Mouse (Mus musculus): ENCODE data around the gene Uqcc3. TPM values are rescaled to one million over a fixed set of nuclear protein-coding genes. Genes with fewer than 3 reads are reported as not detected.
A peak's percentile ranks its signal among the peaks of the same experiment; 100 is the strongest.

Uqcc3 gene
- total and polyA plus RNA-seq, 2 experiments from 2014 or later = 26.5 to 65.0 TPM

DNA sequence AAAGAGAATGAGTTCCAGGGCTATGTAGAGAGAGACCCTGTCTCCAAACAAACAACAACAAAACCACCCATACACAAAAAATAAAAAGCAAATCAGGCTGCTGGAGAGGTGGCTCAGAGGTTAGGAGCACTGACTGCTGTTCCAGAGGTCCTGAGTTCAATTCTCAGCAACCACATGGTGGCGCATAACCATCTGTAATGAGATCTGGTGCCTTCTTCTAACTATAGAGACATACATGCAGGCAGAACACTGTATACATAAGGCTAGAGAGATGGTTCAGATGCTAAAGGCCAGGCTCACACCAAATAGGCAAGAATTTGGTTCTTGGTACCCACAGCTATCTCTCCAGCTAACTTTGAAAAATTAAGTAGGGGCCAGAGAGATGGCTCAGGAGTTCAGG lies 21.7 kb downstream of the Uqcc3 start:
- Histone ChIP-seq H3K4me1 (ENCODE audit: insufficient read depth, low read length) (no peaks in the 10 kb centered on the region), H3K9ac (replicated peaks; ENCODE audit: low read length, poor library complexity, severe bottlenecking) (no peak overlapping the region), H3K9me3 (ENCODE audit: low read length) (no peaks in the 10 kb centered on the region), H3K27me3 (ENCODE audit: insufficient read depth, low read length) (no peaks in the 10 kb centered on the region), H3K4me3 (ENCODE audit: low read depth, low read length) (no peak overlapping the region), H3K27ac (ENCODE audit: low read depth, low read length) (no peak overlapping the region), H3K36me3 (ENCODE audit: insufficient read depth, low read length) (no peaks in the 10 kb centered on the region), H3K4me2 (ENCODE audit: low read depth, low read length, poor library complexity, severe bottlenecking) (no peak overlapping the region)
- DNase-seq (ENCODE audit: low spot score) (no peak), ATAC-seq (ENCODE audit: low FRiP score) (no peak)
- peak; percentile 57 for TF ChIP-seq CTCF (IDR thresholded peaks at IDR 0.05)
- 11% methylated on average over 1 of the region's 1 CpGs for WGBS

DNA sequence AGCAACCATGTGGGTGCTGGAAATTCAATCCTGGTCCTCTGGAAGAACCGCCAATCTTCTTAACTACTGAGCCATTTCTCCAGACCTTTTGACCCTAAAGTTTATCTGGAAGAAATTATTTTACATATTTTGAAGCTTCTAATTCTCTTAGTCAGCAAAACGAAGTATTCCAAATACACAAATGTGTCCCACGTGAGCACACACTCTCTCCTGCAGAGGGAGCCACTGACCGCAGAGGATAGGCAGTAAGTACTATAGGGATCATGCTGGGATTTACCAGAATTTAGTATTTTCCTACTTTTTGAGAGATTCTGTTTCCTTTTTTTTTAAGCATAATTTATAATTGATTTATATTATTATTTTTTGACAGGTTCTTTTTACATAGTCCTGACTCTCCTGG lies 23.0 kb downstream of the Uqcc3 start:
- no peak overlapping the region for H3K4me3 ChIP-seq (ENCODE audit: low read depth, low read length)

DNA sequence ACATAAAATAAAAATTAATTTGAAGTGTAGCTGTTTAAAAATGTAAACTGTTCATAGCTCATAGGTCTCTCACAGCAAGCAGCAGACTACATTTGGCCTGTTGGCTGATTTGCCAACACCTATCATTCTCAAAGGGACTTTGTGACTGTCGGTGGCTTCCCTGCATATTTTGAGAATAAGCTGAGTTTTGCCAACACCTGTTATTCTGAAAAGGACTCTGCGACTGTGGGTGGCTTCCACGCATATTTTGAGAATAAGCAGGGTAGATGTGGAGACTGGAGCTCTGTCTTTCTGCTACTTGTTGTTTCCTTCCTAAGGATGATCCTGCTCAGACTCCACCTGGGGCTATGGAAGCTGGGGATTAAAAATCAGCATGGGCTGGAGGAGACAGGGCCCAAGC lies 27.6 kb downstream of the Uqcc3 start:
- no peak overlapping the region for H3K4me3 ChIP-seq (ENCODE audit: low read depth, low read length)
- no peak overlapping the region for H3K9ac ChIP-seq (replicated peaks; ENCODE audit: low read length, poor library complexity, severe bottlenecking)
- H3K27ac ChIP-seq (ENCODE audit: low read depth, low read length) = no peak overlapping the region
- no peaks in the 10 kb centered on the region for H3K27me3 ChIP-seq (ENCODE audit: insufficient read depth, low read length)
- WGBS = 84% methylated on average over 3 of the region's 3 CpGs
- H3K36me3 ChIP-seq (ENCODE audit: insufficient read depth, low read length) = peaks cover 7% of the 10 kb centered on the region
- no peaks in the 10 kb centered on the region for H3K9me3 ChIP-seq (ENCODE audit: low read length)
- ATAC-seq (ENCODE audit: low FRiP score) (no peak), DNase-seq (ENCODE audit: low spot score) (no peak)
- H3K4me1 ChIP-seq (ENCODE audit: insufficient read depth, low read length) = no peaks in the 10 kb centered on the region
- no peak for TF ChIP-seq CTCF (IDR thresholded peaks at IDR 0.05)
- no peak overlapping the region for H3K4me2 ChIP-seq (ENCODE audit: low read depth, low read length, poor library complexity, severe bottlenecking)

More for the DNA sequence above, 23.0 kb downstream of the Uqcc3 start:
- TF ChIP-seq CTCF (IDR thresholded peaks at IDR 0.05) = peak; percentile 70
- no peak for ATAC-seq (ENCODE audit: low FRiP score)
- Histone ChIP-seq H3K9me3 (ENCODE audit: low read length) (no peaks in the 10 kb centered on the region), H3K27me3 (ENCODE audit: insufficient read depth, low read length) (no peaks in the 10 kb centered on the region), H3K4me1 (ENCODE audit: insufficient read depth, low read length) (no peaks in the 10 kb centered on the region), H3K36me3 (ENCODE audit: insufficient read depth, low read length) (no peaks in the 10 kb centered on the region), H3K9ac (replicated peaks; ENCODE audit: low read length, poor library complexity, severe bottlenecking) (no peak overlapping the region), H3K4me2 (ENCODE audit: low read depth, low read length, poor library complexity, severe bottlenecking) (no peak overlapping the region), H3K27ac (ENCODE audit: low read depth, low read length) (no peak overlapping the region)
- WGBS = 44% methylated on average over 4 of the region's 4 CpGs
- DNase-seq (ENCODE audit: low spot score) = peak; percentile 42

DNA sequence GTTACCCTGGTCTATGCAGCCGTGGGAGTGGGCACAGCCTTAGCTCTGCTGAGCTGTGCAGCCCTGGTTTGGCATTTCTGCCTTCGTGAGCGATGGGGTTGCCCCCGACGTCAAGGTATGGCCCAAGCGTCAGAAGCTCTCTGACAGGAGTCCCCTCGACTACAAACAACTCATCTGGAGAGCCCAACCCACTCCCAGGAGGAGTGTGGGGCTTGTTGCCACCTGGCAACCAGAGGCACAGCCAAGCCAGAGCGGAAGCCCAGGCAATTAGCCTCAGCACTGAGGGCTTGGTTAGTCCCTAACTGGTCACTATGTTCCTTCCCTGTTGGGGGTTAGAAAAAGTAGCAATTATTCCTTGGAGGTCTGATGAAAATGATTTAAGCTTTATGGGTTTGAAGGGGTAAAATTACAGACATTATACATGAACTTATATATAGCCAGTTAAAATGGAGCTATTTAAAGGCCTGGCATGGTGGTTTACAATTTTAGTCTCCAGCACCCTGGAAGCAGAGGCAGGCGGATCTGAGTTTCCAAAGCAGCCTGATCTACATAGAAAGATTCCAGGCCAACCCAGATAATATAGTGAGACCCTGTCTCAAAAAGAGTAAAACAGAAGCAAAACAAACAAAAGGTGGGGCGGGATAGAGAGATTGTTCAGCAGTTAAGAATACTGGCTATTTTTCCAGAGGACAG lies 28.3 kb downstream of the Uqcc3 start:
- WGBS = 68% methylated on average over 10 of the region's 10 CpGs

DNA sequence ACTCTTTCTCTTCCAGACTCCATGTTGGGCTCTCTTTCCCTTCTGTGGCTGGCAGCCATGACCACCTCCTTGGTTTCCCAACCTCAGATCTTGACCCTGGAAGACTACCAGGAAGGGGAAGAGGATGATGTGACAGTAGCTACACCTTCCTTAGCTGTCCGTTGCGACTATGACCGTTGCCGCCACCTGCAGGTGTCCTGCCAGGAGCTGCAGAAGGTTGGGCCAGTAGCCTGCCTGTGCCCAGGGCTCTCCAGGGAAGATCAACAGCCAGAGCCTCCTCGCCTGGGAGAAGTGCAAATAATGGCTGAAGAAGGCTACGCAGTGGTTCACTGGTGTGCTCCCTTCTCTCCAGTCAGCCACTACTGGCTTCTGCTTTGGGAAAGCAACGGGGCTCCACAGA lies 29.1 kb downstream of the Uqcc3 start:
- 50% methylated on average over 7 of the region's 7 CpGs for WGBS
- no peak overlapping the region for H3K9ac ChIP-seq (replicated peaks; ENCODE audit: low read length, poor library complexity, severe bottlenecking)
- ATAC-seq (ENCODE audit: low FRiP score) = no peak
- H3K4me3 ChIP-seq (ENCODE audit: low read depth, low read length) = no peak overlapping the region
- no peak overlapping the region for H3K27ac ChIP-seq (ENCODE audit: low read depth, low read length)
- no peaks in the 10 kb centered on the region for H3K4me1 ChIP-seq (ENCODE audit: insufficient read depth, low read length)
- H3K36me3 ChIP-seq (ENCODE audit: insufficient read depth, low read length) = peaks cover 20% of the 10 kb centered on the region
- TF ChIP-seq CTCF (IDR thresholded peaks at IDR 0.05) = no peak
- no peak for DNase-seq (ENCODE audit: low spot score)
- H3K9me3 ChIP-seq (ENCODE audit: low read length) = no peaks in the 10 kb centered on the region
- no peak overlapping the region for H3K4me2 ChIP-seq (ENCODE audit: low read depth, low read length, poor library complexity, severe bottlenecking)
- H3K27me3 ChIP-seq (ENCODE audit: insufficient read depth, low read length) = no peaks in the 10 kb centered on the region

More for the DNA sequence above, 28.3 kb downstream of the Uqcc3 start:
- Histone ChIP-seq H3K9ac (replicated peaks; ENCODE audit: low read length, poor library complexity, severe bottlenecking) (no peak overlapping the region), H3K4me2 (ENCODE audit: low read depth, low read length, poor library complexity, severe bottlenecking) (no peak overlapping the region), H3K4me3 (ENCODE audit: low read depth, low read length) (no peak overlapping the region), H3K27me3 (ENCODE audit: insufficient read depth, low read length) (no peaks in the 10 kb centered on the region), H3K27ac (ENCODE audit: low read depth, low read length) (no peak overlapping the region), H3K4me1 (ENCODE audit: insufficient read depth, low read length) (no peaks in the 10 kb centered on the region), H3K9me3 (ENCODE audit: low read length) (no peaks in the 10 kb centered on the region), H3K36me3 (ENCODE audit: insufficient read depth, low read length) (peaks cover 12% of the 10 kb centered on the region)
- no peak for TF ChIP-seq CTCF (IDR thresholded peaks at IDR 0.05)
- ATAC-seq (ENCODE audit: low FRiP score) (no peak), DNase-seq (ENCODE audit: low spot score) (no peak)

DNA sequence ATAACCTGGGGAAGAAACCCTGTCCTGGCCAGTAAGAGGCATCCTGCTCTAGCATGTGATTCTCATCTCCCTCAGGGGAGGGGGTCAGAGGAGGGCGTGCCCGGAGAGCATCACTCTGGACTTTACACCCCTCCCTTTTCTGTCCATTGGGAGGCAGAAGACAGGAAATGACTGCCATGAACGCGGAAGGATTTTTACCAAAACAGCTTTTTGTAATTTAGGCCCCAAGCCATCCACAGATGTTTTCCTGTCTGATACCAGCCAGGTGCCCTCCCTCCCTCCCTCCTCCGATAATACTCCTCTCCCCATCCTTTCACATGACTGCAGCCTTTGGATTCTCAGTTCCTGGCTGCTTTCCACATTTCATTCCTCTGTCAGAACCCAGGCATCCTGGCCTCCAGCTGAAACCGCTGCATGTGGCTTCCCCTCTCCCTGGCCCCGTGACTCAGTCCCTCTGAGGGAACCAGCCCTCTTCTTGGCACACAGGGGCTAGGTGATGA lies 30.3 kb downstream of the Uqcc3 start, which contains the start of gene Lrrn4cl:
Gene Lrrn4cl (plus strand): TSS at position 367 of the 500 bp plus-strand sequence.
- 34% methylated on average over 7 of the region's 7 CpGs for WGBS
- H3K27me3 ChIP-seq (ENCODE audit: insufficient read depth, low read length) = no peaks in the 10 kb centered on the region
- peaks cover 31% of the 10 kb centered on the region for H3K36me3 ChIP-seq (ENCODE audit: insufficient read depth, low read length)
- no peak within 1 kb of the TSS for H3K9ac ChIP-seq (replicated peaks; ENCODE audit: low read length, poor library complexity, severe bottlenecking)
- H3K4me1 ChIP-seq (ENCODE audit: insufficient read depth, low read length) = no peaks in the 10 kb centered on the region
- DNase-seq (ENCODE audit: low spot score) (peak; percentile 64), ATAC-seq (ENCODE audit: low FRiP score) (peak; percentile 53; the same call in 1 of the 2 replicates)
- no peak within 1 kb of the TSS for H3K4me2 ChIP-seq (ENCODE audit: low read depth, low read length, poor library complexity, severe bottlenecking)
- no peak within 1 kb of the TSS for H3K4me3 ChIP-seq (ENCODE audit: low read depth, low read length)
- no peaks in the 10 kb centered on the region for H3K9me3 ChIP-seq (ENCODE audit: low read length)
- peak; percentile 8; the same call in 1 of the 2 replicates for TF ChIP-seq CTCF (IDR thresholded peaks at IDR 0.05)
- no peak within 1 kb of the TSS for H3K27ac ChIP-seq (ENCODE audit: low read depth, low read length)

Measured in midbrain, postnatal 0 days (tissue).